Mouse (Mus musculus): ENCODE measurements around the gene Plin3. TPM values are rescaled to one million over a fixed set of nuclear protein-coding genes. Genes with fewer than 3 reads are reported as not detected.

Gene Plin3
- total RNA-seq (2023) = 12.2 TPM

GRCm38 (mm10) chr17:56292531-56293222, at the start of gene Plin3:
TSS of gene Plin3 (minus strand) at chr17:56292873.

GRCm38 (mm10) chr17:56325450-56326152, 32.9 kb upstream of the Plin3 start, which contains the start of gene Kdm4b:
TSS of gene Kdm4b (plus strand) at chr17:56326062.

GRCm38 (mm10) chr17:56303160-56303846, 10.6 kb upstream of the Plin3 start, which contains the start of gene Uhrf1:
TSS of gene Uhrf1 (plus strand) at chr17:56303321.

GRCm38 (mm10) chr17:56300186-56300585, 7.5 kb upstream of the Plin3 start, which contains the start of gene Arrdc5:
TSS of gene Arrdc5 (minus strand) at chr17:56300286.

GRCm38 (mm10) chr17:56276643-56277566, 15.8 kb downstream of the Plin3 start, which contains the start of gene Ticam1:
TSS of gene Ticam1 (minus strand) at chr17:56276786.

GRCm38 (mm10) chr17:56256239-56256881, 36.3 kb downstream of the Plin3 start, which contains the start of gene Fem1a:
TSS of gene Fem1a (plus strand) at chr17:56256810.

Other genes with a start within 250 kb of the Plin3 start
- gene Ubxn6, start 217.8 kb downstream of the Plin3 start, total RNA-seq (2023) = 73.3 TPM
- gene Hdgfl2, start 213.2 kb downstream of the Plin3 start, total RNA-seq (2023) = 96.3 TPM
- gene Plin4, start 183.1 kb downstream of the Plin3 start, total RNA-seq (2023) = not detected
- gene Plin5, start 175.3 kb downstream of the Plin3 start, total RNA-seq (2023) = not detected
- not detected for gene Lrg1, start 170.9 kb downstream of the Plin3 start, total RNA-seq (2023)
- gene Sema6b, start 152.5 kb downstream of the Plin3 start, total RNA-seq (2023) = 0.15 TPM
- gene Tnfaip8l1, start 130.4 kb downstream of the Plin3 start, total RNA-seq (2023) = 10.3 TPM
- 41.8 TPM for gene Mydgf, start 109.0 kb downstream of the Plin3 start, total RNA-seq (2023)
- gene Dpp9, start 74.0 kb downstream of the Plin3 start, total RNA-seq (2023) = 44.0 TPM
- 20.8 TPM for gene Fem1a, start 36.1 kb downstream of the Plin3 start, total RNA-seq (2023)
- 8.2 TPM for gene Ticam1, start 16.1 kb downstream of the Plin3 start, total RNA-seq (2023)
- not detected for gene Arrdc5, start 7.4 kb upstream of the Plin3 start, total RNA-seq (2023)
- gene Uhrf1, start 10.4 kb upstream of the Plin3 start, total RNA-seq (2023) = 5.3 TPM
- 69.8 TPM for gene Kdm4b, start 33.2 kb upstream of the Plin3 start, total RNA-seq (2023)
- gene Ptprs, start 183.6 kb upstream of the Plin3 start, total RNA-seq (2023) = 14.9 TPM
- not detected for gene Znrf4, start 219.6 kb upstream of the Plin3 start, total RNA-seq (2023)

All from CD4-positive naive resting alpha-beta T cell, adult 76 days (primary cell).